Mouse (Mus musculus): ENCODE data around the gene Wars. TPM values are rescaled to one million over a fixed set of nuclear protein-coding genes. Genes with fewer than 3 reads are reported as not detected.

Wars gene
- total RNA-seq (2023): 10 to 100 TPM; 35.0 to 43.8 TPM

DNA sequence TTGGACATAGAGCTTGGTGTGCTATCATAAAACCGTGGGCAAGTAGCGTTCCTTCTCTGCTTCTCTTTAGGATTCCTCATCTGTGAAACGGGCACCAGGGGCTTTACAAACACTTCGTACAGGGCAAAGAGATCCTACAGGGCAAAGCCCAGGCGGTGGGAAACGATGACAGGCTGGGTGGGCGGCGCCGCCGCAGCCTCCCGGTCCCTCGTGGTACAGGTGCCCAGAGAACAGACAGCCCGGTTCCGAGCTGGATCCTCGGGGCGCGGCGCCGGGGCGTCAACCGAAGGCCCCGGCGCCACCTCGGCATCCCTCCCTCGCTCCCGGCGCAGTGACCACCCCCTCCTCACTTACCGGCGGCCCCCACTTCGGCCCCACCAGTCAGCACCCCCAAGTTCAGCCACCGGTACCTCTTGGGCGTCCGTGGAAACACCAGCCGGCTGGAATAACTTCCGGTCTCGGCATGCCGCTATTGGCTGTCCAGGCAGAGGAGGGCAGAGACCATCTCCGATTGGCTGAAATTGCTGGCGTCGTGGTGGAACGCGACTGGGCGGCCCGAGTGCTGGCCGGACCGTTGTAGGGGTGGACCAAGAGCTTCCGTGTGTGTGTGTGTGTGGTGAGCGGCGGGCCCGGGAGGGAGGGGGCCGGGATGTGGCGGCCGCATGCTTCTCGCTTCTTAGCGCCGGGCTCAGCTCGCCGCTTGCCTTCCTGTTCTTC lies at the start of gene Wars:
Gene Wars, minus strand, starts transcription at position 460 of the 717 bp plus-strand sequence.

DNA sequence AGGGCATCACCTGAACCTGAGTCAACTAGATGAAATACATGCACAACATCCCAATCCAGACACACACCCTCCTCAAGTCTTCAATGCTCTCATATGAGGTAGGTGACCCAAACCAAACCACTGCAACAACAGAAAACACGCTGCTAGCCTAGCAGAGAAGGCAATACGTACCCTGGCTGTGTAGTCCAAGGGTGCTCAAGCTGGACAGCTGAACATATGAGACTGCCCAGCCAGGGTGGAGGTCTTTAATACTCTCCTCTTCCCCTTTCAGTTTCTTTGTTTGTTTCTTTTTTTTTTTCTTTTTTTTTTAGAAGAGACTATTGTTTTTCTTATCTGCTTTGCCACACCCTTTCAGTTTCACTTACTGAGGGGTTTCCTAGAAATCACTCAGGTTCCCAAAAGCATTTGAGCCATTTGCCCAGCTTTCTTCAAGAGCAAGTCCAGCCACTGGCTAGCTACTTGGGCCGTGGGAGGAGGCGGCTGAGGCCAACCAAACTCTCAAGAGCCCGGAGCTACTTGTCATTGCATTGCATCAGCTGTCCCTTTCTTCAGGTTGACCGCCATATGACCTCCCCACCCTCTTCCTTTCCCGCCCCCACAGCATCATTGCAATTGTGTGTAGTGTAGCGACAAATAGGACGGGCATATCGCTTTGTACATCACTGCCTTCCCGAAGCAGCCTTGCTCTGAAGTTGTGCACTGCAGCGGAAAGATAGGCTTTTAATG lies 822 bp downstream of the Wars start, which contains the start of gene Wdr25:
Gene Wdr25, plus strand, starts transcription at position 643 of the 726 bp plus-strand sequence.

GRCm38 (mm10) chr12:108835840-108836409 lies 58.0 kb downstream of the Wars start, which contains the start of the genes Slc25a29 and Slc25a47:
Slc25a29 (minus strand) TSS chr12:108835883.
Slc25a47 (plus strand) TSS chr12:108836046.

Other genes with a start within 250 kb of the Wars start
- gene Degs2, start 191.9 kb downstream of the Wars start, total RNA-seq (2023): not detected
- gene Yy1, start 101.2 kb downstream of the Wars start, total RNA-seq (2023): 10 to 100 TPM; 72.0 to 74.7 TPM
- gene Slc25a29, start 58.3 kb downstream of the Wars start, total RNA-seq (2023): 1 to 10 TPM; 1.1 to 3.2 TPM
- 1 to 10 TPM; 1.7 to 2.7 TPM for gene Slc25a47, start 58.1 kb downstream of the Wars start, total RNA-seq (2023)
- gene Wdr25, start 543 bp downstream of the Wars start, total RNA-seq (2023): 10 to 100 TPM in 1 of 2 experiments, 1 to 10 TPM in 1; 5.6 to 10.3 TPM
- gene Begain, start 174.0 kb upstream of the Wars start, total RNA-seq (2023): under 1 TPM in 1 of 2 experiments, not detected in 1; 0.13 TPM